Mouse (Mus musculus): ENCODE data around the gene Vdac1.

- TF ChIP-seq CTCF (conservative IDR thresholded peaks at IDR 0.05; ENCODE audit: insufficient read depth, insufficient read length, low read depth, low read length) (no peak), POLR2A (IDR thresholded peaks at IDR 0.05; ENCODE audit: low read depth, low read length) (no peak)
Measured at GRCm38 (mm10) chr11:52432148-52432547, 71.5 kb downstream of the Vdac1 start.
